Mouse (Mus musculus) MN1 (cell line): ENCODE data around the gene Cacna1c.
A peak's percentile ranks its signal among the peaks of the same experiment; 100 is the strongest.

Experiments
- DNase-seq: peaks from one replicate; pipeline ENCODE4 v3.0.0-alpha.2; 2016; ENCODE audit warnings: low spot score

Gene Cacna1c

DNA sequence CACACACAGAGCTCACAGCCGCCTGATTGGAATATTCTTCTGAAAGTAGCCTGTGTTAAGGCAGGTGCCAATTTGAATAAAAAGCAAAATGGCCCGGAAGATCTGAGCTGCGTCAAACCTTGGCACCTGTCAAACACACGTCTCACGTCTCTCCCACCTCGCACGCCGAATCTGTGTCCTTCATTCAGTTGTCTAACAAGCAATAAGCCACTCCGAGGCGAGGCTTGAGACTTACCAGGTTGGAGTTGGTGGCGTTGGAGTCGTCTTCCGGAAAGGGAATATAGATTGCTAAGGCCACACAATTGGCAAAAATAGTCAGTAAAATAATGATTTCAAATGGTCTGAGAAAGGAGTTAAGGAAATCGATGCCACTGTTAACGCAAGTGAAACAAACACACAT, 143.9 kb downstream of the Cacna1c start:
- DNase-seq, result no peak

DNA sequence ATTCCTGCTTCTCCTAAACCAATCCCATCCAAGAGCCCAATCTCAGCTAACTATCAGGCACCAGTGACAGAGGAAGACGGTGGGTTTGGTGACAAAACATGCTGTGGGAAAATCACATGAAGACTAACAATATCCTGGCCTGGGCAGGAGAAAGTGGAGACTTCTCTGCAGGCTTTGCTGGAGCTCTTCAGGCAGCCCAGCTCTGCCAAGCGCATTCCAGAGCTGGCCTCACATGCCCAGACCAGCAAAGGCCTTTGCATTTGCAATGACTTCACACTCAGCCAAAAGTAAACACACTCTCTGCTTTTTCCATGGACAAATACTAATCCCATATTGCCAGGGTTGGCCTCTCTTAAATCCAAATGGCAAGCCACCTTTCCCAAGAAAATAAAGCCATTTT, 144.5 kb downstream of the Cacna1c start:
- no peak for DNase-seq

- no peak for DNase-seq
Measured at GRCm38 (mm10) chr6:119047340-119047739, 148.9 kb downstream of the Cacna1c start.

GRCm38 (mm10) chr6:119045498-119045897, 150.7 kb downstream of the Cacna1c start:
- no peak for DNase-seq

DNA sequence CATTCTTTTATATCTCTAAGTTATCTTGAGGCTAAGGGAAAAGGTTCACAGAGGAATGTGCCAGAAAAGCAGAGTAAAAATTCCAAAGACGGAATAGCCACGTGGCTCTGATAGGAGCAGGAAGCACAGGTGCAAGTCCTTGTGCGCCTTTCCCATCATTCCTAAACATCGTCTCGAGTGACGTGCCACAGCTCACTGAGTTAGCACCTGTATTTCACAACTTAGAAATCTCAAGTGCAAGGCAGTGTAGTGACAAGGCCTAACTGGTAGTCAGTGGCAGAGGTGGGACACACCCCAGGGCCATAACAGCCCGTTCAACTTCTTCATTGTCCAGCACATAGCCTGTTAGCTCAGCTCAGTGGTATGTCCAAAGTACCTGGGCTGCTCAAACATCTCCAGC, 152.1 kb downstream of the Cacna1c start:
- DNase-seq, result no peak

- no peak for DNase-seq
Measured at GRCm38 (mm10) chr6:119042803-119043202, 153.4 kb downstream of the Cacna1c start.

DNA sequence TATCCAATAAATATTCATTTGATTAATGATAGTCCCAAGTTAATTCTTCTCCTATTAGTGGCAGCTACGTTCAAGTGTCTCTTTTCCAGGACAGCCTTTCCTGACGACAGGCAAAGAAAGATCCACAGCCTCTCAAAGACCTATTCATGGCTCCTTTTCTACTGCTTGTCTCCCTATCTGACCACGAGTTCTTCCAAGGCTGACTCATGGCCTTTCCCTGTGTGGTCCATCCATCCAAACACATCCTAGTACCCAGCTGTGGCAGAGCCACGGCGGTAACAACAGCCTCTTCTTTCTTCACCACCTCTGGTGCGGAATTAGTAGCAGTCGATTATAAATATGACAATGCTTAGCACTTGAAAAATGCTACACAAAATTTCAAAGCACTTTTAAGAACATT, 155.3 kb downstream of the Cacna1c start:
- no peak for DNase-seq

- DNase-seq, result no peak
Measured at GRCm38 (mm10) chr6:119039815-119040214, 156.4 kb downstream of the Cacna1c start.

- DNase-seq, result no peak
Measured at GRCm38 (mm10) chr6:119039293-119039692, 156.9 kb downstream of the Cacna1c start.

DNA sequence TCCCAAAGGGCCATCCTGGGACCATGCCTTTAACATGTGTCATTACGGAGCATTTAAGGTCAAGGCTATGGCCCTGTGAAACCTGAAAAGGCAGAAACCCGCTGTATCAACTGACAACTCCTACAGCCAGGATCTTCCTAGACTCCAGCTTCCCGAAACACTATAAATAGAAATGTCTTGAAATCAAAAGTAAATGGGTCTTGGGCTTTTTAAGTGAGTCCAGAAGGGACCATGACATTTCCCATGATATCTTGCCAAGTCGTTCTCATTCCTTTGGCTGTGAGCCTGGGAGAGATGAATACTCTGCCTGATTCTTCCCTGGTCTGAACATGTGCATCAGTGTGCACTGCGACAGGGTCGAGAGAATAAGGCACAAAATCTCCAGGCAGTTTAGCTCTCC, 158.4 kb downstream of the Cacna1c start:
- no peak for DNase-seq

GRCm38 (mm10) chr6:119037047-119037446, 159.2 kb downstream of the Cacna1c start:
- DNase-seq, result no peak

- DNase-seq, result no peak
Measured at GRCm38 (mm10) chr6:119035361-119035760, 160.9 kb downstream of the Cacna1c start.

GRCm38 (mm10) chr6:119034947-119035346, 161.3 kb downstream of the Cacna1c start:
- no peak for DNase-seq

DNA sequence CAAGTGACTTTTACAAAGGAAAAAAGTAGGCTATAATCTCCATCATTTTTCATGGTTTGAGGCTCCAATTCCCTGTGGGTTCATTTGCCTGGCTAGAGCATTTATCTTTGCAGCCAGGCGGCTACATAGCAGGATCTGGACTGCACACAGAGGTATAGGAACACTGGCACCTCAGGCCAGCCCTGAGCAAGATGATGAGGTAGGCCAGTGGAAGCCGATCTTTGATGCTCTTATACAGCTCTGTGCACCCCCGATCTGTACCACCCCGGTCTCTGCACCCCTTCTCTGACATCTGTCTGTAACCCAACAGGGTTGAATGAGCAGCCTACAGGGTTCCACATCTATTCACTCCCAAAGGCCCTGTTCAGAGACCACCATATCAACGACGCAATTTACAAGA, 168.3 kb downstream of the Cacna1c start:
- no peak for DNase-seq

- DNase-seq, result no peak
Measured at GRCm38 (mm10) chr6:119022850-119023249, 173.4 kb downstream of the Cacna1c start.

GRCm38 (mm10) chr6:119021226-119021625, 175.0 kb downstream of the Cacna1c start:
- DNase-seq, result peak; percentile 19

DNA sequence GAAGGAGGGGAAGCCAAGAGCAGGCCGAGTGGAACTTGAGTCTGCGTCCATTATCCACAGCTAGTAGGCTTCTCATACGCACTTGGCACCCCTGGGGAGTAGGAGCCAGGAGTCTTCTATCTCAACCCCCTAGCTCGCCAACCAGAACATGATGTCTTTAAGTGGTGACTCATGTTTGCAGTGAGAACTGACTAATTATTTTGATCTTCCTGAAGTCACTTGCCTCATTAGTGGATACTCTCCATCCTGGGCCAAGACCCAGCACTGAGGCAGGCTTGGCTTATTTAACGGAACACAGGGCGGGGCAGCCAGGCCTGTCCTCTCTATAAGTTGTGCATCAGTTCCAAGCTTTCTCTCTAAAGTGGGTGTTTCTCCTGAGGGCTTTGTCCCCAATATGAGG, 177.3 kb downstream of the Cacna1c start:
- DNase-seq, result peak; percentile 52

DNA sequence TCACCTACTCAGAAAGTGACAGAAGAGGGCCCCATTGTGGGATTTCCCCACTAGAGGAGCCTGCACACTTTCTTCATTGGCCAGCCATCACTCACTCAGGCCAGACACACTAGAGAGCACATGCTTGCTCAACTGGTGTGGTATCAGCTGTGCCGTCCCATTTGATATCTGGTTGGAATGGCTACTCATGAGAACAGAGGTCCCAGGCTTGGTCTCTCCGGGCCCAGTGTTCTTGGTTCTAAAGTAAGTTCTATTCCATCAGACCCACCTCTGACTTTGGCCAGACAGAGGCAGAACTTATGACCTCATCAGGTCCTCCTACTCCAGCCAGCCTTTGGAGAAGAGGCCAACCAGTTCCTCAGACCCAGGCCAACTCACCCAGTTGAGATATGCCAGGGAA, 178.0 kb downstream of the Cacna1c start:
- DNase-seq, result no peak

DNA sequence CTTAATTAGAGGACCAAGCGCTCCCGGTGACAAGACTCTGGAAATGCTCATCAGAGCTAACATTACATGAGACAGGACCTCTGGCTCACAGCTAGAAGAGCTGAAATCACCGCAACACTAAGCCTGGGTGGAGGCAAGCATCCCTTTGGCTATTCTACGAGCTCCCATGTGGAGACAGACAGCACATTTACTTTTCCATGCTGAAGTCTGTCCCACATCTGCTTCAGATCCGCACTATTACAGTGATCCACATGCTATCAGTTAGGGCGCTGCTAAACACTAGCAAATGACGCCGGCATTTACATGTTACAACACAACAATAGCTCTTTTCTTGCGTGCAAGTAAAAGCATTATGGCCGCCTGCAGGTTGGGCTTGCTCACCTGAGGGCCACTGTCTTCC, 178.7 kb downstream of the Cacna1c start:
- DNase-seq, result no peak

DNA sequence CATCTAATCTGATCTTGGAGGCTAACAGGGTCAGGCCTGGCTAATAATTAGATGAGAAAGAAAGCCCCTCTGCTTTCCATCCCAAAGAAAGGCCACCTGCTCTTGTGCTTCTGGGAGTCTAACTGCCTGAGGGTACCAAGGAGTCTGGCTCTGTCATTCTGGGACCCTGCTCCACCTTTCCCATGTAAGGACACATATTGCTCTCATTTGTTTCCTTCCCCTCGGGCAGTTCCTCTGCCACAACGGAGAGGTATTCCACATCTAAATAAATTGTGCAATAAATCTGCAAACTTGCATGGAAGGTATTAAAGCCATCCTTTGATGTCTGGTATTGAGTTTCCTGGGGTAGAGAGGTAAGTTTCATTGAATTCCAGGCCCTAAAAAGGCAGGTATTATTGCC, 180.9 kb downstream of the Cacna1c start:
- no peak for DNase-seq

GRCm38 (mm10) chr6:119013168-119014098, 182.8 kb downstream of the Cacna1c start:
- no peak for DNase-seq

DNA sequence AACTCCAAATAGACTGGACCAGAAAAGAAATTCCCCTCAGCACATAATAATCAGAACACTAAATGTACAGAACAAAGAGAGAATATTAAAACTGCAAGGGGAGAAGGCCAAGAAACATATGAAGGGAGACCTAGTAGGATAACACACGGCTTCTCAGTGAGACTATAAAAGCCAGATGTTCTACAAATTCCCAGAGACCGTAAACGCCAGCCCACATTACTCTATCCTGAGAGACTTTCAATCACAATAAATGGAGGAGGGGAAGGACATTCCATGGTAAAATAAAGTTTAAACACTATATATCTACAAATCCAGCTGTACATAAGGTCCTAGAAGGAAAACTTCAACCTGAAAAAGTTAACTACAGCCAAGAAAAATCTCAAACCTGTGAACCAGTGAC, 185.3 kb downstream of the Cacna1c start:
- DNase-seq, result no peak

DNA sequence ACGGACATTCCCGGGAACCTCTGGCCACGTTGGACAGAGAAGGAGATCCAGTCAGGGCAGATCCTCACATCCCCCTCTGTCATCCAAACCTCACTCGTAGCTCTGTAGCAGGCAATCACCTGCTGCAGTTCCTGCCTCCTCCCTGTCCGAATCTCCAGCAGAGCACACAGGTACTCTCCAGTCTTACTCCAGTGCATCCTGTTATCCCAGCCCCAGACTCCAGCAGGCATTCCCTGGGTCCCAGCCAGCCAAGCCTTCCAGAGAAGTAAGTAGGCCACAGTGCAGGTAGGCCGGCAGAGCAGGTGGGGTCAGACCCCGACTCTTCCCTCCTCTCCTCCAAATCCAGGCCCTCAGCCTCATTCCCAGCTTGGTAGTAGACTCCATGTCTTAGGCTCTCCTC, 186.7 kb downstream of the Cacna1c start:
- DNase-seq, result no peak

DNA sequence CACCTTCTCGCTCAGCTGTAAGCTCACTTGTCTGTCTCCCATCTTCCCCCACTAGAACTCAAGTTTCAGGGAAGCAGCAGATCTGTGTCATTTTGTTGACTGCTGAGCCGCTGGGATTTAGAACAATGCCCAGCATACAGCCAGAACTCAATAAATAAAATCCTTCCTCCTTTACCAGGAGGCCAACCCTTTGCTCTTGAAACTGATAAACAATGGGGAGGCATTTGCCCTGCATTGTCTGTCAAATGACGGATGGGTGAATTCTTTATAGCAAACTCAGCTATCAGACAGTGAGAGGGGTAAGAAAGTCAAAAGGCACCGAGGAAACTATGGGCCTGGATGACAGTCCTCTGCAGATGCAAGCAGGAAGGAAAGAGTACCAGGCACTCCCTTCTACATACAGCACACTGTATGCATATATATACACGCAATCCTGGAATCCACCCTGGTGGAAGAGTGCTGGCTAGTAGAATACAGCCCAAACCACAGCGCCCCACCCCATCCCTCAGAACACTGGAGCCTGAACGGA, 187.5 kb downstream of the Cacna1c start:
- no peak for DNase-seq
